Mouse (Mus musculus) liver (tissue): ENCODE measurements around the gene Wbp4.
"Not testable (repeated sequence)": the region's sequence is repeated elsewhere in the genome, so short reads cannot be mapped to it uniquely, and the experiment has no call there.

Source experiments
- DNase-seq: peaks from one replicate; pipeline ENCODE4 v3.0.0-alpha.2; 2020; ENCODE audit warnings: mixed read lengths

Wbp4 gene

GRCm38 (mm10) chr14:79481339-79482151 lies at the start of gene Wbp4:
Gene Wbp4, minus strand, starts transcription at chr14:79481520.
- DNase-seq = peak; percentile 94

- DNase-seq = peak; percentile 50
Measured at GRCm38 (mm10) chr14:79530761-79531160, 49.4 kb upstream of the Wbp4 start.

- DNase-seq = peak; percentile 83
Measured at GRCm38 (mm10) chr14:79529581-79530554, 48.5 kb upstream of the Wbp4 start.

- no peak for DNase-seq
Measured at GRCm38 (mm10) chr14:79527704-79528103, 46.4 kb upstream of the Wbp4 start.

- DNase-seq = not testable (repeated sequence)
Measured at GRCm38 (mm10) chr14:79526106-79526505, 44.8 kb upstream of the Wbp4 start.

- DNase-seq = no peak
Measured at GRCm38 (mm10) chr14:79522387-79522786, 41.1 kb upstream of the Wbp4 start.

- no peak for DNase-seq
Measured at GRCm38 (mm10) chr14:79521471-79522117, 40.3 kb upstream of the Wbp4 start.

- DNase-seq = no peak
Measured at GRCm38 (mm10) chr14:79521056-79521455, 39.7 kb upstream of the Wbp4 start.

GRCm38 (mm10) chr14:79520612-79521011 lies 39.3 kb upstream of the Wbp4 start:
- DNase-seq = no peak

- no peak for DNase-seq
Measured at GRCm38 (mm10) chr14:79519663-79519975, 38.3 kb upstream of the Wbp4 start.

- DNase-seq = no peak
Measured at GRCm38 (mm10) chr14:79518761-79519662, 37.7 kb upstream of the Wbp4 start.

GRCm38 (mm10) chr14:79518123-79518522 lies 36.8 kb upstream of the Wbp4 start:
- DNase-seq = no peak

GRCm38 (mm10) chr14:79517185-79517740 lies 35.9 kb upstream of the Wbp4 start:
- DNase-seq = no peak

- no peak for DNase-seq
Measured at GRCm38 (mm10) chr14:79516751-79517150, 35.4 kb upstream of the Wbp4 start.

GRCm38 (mm10) chr14:79516243-79516610 lies 34.9 kb upstream of the Wbp4 start:
- no peak for DNase-seq

GRCm38 (mm10) chr14:79515511-79516242 lies 34.4 kb upstream of the Wbp4 start:
- DNase-seq = peak; percentile 53

GRCm38 (mm10) chr14:79515100-79515499 lies 33.8 kb upstream of the Wbp4 start:
- no peak for DNase-seq

- peak; percentile 37 for DNase-seq
Measured at GRCm38 (mm10) chr14:79513951-79514350, 32.6 kb upstream of the Wbp4 start.

GRCm38 (mm10) chr14:79511521-79511920 lies 30.2 kb upstream of the Wbp4 start:
- DNase-seq = no peak

- no peak for DNase-seq
Measured at GRCm38 (mm10) chr14:79508662-79509305, 27.5 kb upstream of the Wbp4 start.

- DNase-seq = no peak
Measured at GRCm38 (mm10) chr14:79507846-79508245, 26.5 kb upstream of the Wbp4 start.
